Mouse (Mus musculus) midbrain, embryonic 14.5 days (tissue): ENCODE data around the gene Gm8113. TPM values are rescaled to one million over a fixed set of nuclear protein-coding genes. Genes with fewer than 3 reads are reported as not detected.
A peak's percentile ranks its signal among the peaks of the same experiment; 100 is the strongest.
"Not testable (repeated sequence)": the region's sequence is repeated elsewhere in the genome, so short reads cannot be mapped to it uniquely, and the experiment has no call there.

Source experiments
- ATAC-seq: fragments of 200-750 bp; cut with Nextera tagmentation; 2 replicates; pipeline ENCODE4 v1.8.0; 2017; ENCODE audit warnings: moderate number of reproducible peaks, moderate library complexity; ENCODE audit not compliant: low FRiP score, low TSS enrichment
- DNase-seq: peaks from one replicate; pipeline ENCODE4 v3.0.0-alpha.2; 2015
- H3K27ac ChIP-seq: fragments of 300-500 bp; sonication (generic); replicated peaks from 2 replicates; pipeline ENCODE4 v1.5.1; 2014; ENCODE audit warnings: mild to moderate bottlenecking, low read depth, low read length, moderate library complexity
- H3K27me3 ChIP-seq: fragments of 300-500 bp; sonication (generic); 2 replicates; pipeline ENCODE4 v1.6.1; 2014; ENCODE audit warnings: low read length, control low read depth, mixed read lengths; ENCODE audit not compliant: control insufficient read depth, insufficient read depth
- H3K36me3 ChIP-seq: fragments of 300-500 bp; sonication (generic); 2 replicates; pipeline ENCODE4 v1.6.1; 2014; ENCODE audit warnings: low read length, control low read depth; ENCODE audit not compliant: control insufficient read depth, insufficient read depth
- H3K4me1 ChIP-seq: fragments of 300-500 bp; sonication (generic); 2 replicates; pipeline ENCODE4 v1.6.1; 2014; ENCODE audit warnings: mild to moderate bottlenecking, antibody characterized with exemption, low read length, control low read depth; ENCODE audit not compliant: control insufficient read depth, insufficient read depth
- H3K4me2 ChIP-seq: fragments of 300-500 bp; sonication (generic); 2 replicates; pipeline ENCODE4 v1.6.1; 2014; ENCODE audit warnings: mild to moderate bottlenecking, low read length, moderate library complexity
- H3K4me3 ChIP-seq: fragments of 300-500 bp; sonication (generic); replicated peaks from 2 replicates; pipeline ENCODE4 v1.5.1; 2014; ENCODE audit warnings: low read depth, low read length
- H3K9ac ChIP-seq: fragments of 300-500 bp; sonication (generic); replicated peaks from 2 replicates; pipeline ENCODE4 v1.6.1; 2014; ENCODE audit warnings: mild to moderate bottlenecking, low read length, moderate library complexity
- H3K9me3 ChIP-seq: fragments of 300-500 bp; sonication (generic); 2 replicates; pipeline ENCODE4 v1.6.1; 2016; ENCODE audit warnings: low read length, control low read depth, mixed read lengths; ENCODE audit not compliant: control insufficient read depth
- WGBS: fragments of 180-500 bp; shearing (Covaris S2); extraction: QIAGEN DNeasy Blood & Tissue Kit; methylation state at CpG from one replicate; pipeline ENCODE4 v1.1.7; 2014; 5-methylcytosine and 5-hydroxymethylcytosine counted together
- polyA plus RNA-seq: library from polyadenylated mRNA; unstranded; fragments of >200 nt; fragmentation: Nextera tagmentation; extraction: Ambion mirVana; gene quantifications from 2 replicates; pipeline ENCODE4 v1.2.1, GENCODE M21; 2014

Gene Gm8113
- polyA plus RNA-seq, 1 experiment from 2014 or later = 5.4 TPM

DNA sequence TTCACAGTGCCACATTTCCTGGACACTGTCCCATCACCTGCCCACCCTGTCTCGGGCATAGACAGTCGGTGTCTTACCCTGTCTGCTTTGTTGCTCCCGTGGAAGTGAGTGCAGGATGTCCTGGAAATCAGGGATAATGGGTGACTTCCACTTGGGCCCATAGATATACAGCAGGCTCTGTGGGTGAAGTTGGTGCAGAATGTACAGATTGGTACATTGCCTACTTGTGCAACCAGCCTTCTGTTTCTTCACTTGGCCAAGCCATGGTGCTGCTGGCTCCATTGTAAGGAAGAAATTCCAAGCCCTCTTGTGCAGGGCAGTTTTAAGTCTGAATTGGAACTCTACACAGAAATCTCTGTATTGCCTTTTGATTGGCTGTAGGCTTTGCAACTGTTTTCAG lies 1.7 kb upstream of the Gm8113 start, which contains the start of gene Ear10:
Gene Ear10 (minus strand): TSS at position 101 of the 400 bp plus-strand sequence.
- H3K36me3 ChIP-seq, H3K4me3 ChIP-seq, H3K9ac ChIP-seq, H3K9me3 ChIP-seq, H3K27ac ChIP-seq, H3K27me3 ChIP-seq, H3K4me2 ChIP-seq, DNase-seq, H3K4me1 ChIP-seq, ATAC-seq: not testable (repeated sequence)
- 88% methylated on average over 3 of the region's 3 CpGs for WGBS

GRCm38 (mm10) chr14:43925404-43925950 lies 287 bp downstream of the Gm8113 start:
- H3K27me3 ChIP-seq, H3K36me3 ChIP-seq, H3K9me3 ChIP-seq, H3K4me1 ChIP-seq: not testable (repeated sequence)
- WGBS = 5% methylated on average over 21 of the region's 21 CpGs
- DNase-seq = peak; percentile 70
- peak; percentile 82 for ATAC-seq
- H3K4me3 ChIP-seq = peak overlapping the region; percentile 45
- peak overlapping the region; percentile 71; the same call in 1 of the 2 replicates for H3K27ac ChIP-seq
- H3K4me2 ChIP-seq = peak overlapping the region; percentile 51
- peak overlapping the region; percentile 30; the same call in 1 of the 2 replicates for H3K9ac ChIP-seq

DNA sequence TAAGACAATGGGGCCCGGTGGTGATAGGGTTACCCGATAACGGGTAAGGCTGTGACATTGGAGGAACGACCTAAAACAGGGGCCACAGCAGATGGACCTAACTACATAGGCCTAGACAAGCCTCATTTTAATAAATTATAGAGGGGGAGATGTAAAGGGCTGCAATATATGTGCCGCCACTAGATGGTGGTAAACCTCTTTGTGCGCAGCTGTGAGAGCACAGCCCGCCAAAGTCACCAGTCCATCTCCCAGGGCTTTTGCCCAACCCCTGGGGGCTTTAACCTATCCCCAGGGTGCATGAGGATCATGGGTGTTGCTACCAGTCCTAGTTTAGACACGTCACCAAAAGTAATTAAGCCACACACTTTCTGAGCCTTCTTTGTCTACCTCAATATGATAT lies 7.8 kb downstream of the Gm8113 start:
- H3K4me2 ChIP-seq, H3K9ac ChIP-seq, H3K4me1 ChIP-seq, ATAC-seq, H3K27ac ChIP-seq, H3K36me3 ChIP-seq, H3K27me3 ChIP-seq, H3K4me3 ChIP-seq, H3K9me3 ChIP-seq: not testable (repeated sequence)
- 16% methylated on average over 8 of the region's 8 CpGs for WGBS
- DNase-seq = peak; percentile 72

DNA sequence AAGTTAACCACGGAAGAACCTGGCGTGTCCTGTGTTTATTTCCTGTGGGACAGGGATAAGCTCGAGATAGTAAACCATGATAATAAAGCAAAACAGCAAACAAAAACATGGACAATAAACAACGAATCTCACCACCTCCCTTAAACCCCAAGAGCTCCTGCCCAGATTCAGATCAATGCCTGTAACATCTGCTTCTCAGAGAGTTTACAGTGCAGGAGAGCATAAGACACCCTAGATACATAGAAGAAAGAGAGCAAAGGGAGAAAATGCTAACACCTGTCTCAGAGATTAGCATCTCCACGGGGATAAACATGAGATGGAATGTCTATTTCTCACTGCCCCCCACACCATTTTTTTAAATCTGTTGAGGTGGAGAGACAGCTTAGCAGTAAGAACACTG lies 8.2 kb downstream of the Gm8113 start:
- H3K4me3 ChIP-seq, H3K4me2 ChIP-seq, H3K27ac ChIP-seq, H3K4me1 ChIP-seq, ATAC-seq, H3K27me3 ChIP-seq, H3K9me3 ChIP-seq, H3K36me3 ChIP-seq, H3K9ac ChIP-seq, DNase-seq: not testable (repeated sequence)
- 54% methylated on average over 5 of the region's 5 CpGs for WGBS

- WGBS = 56% methylated on average over 2 of the region's 2 CpGs
- not testable (repeated sequence) for H3K27ac ChIP-seq, H3K36me3 ChIP-seq, H3K4me2 ChIP-seq, H3K27me3 ChIP-seq, H3K4me3 ChIP-seq, H3K9ac ChIP-seq, H3K4me1 ChIP-seq, DNase-seq, H3K9me3 ChIP-seq, ATAC-seq
Measured at GRCm38 (mm10) chr14:43953382-43953781, 28.2 kb downstream of the Gm8113 start.

DNA sequence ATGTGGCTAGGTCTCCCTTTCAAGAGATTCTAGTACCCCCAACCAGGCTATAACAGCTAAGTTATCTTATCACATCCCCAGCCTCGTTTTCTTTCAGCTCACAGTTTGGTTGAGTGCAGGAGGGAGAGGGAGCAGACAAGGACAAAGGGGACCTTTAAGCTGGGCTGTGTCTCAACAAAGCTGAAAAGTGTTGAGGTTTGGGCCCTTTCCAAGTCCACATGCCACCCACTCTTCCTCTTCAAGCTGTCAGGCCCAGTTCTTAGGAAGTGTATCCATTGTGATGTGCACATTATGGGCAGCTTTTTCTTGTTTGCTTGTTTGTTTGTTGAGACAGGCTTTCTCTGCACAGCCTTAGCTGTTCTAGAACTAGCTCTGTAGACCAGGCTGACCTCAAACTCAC lies 29.9 kb downstream of the Gm8113 start:
- H3K27ac ChIP-seq, H3K9me3 ChIP-seq, DNase-seq, H3K9ac ChIP-seq, H3K4me2 ChIP-seq, H3K4me1 ChIP-seq, H3K36me3 ChIP-seq, H3K27me3 ChIP-seq, H3K4me3 ChIP-seq, ATAC-seq: not testable (repeated sequence)
- WGBS = no CpG with 5 or more reads among the region's 1 CpGs

DNA sequence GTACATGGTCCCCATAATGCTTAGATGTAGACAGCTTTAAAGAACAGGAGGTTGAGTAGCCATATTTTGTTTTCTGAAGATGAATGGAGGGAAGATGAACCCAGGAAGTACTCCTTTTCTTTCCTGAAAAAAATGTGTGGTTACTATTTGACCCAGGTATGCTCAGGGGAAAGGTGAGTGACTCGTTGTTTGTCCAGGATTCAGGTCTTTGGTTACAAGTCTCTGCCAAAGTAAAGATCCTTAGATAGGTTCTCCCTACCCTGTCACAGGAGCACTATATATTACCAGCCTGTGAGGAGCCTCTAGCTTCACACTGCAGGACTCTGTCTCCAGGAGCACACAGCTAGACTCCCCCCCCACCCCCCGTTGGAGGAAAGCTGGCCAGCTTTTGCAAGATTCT lies 31.6 kb downstream of the Gm8113 start, which contains the start of gene Ang5:
Gene Ang5 (plus strand): TSS at position 301 of the 400 bp plus-strand sequence.
- ATAC-seq = not testable (repeated sequence)

More for the DNA sequence above, 31.6 kb downstream of the Gm8113 start, which contains the start of gene Ang5:
- H3K4me2 ChIP-seq, DNase-seq, H3K9ac ChIP-seq, H3K4me1 ChIP-seq, H3K27me3 ChIP-seq, H3K9me3 ChIP-seq, H3K27ac ChIP-seq, H3K36me3 ChIP-seq, H3K4me3 ChIP-seq: not testable (repeated sequence)
- no CpG with 5 or more reads among the region's 2 CpGs for WGBS

Other genes with a start within 250 kb of the Gm8113 start
- gene Gm8165, start 248.2 kb upstream of the Gm8113 start, polyA plus RNA-seq = not detected in 2 replicates
- 1.6 and 2.3 TPM in 2 replicates for gene Gm7324, start 227.6 kb upstream of the Gm8113 start, polyA plus RNA-seq
- not detected in 2 replicates for gene Gm16506, start 197.9 kb upstream of the Gm8113 start, polyA plus RNA-seq
- not detected in 2 replicates for gene Gm6526, start 177.5 kb upstream of the Gm8113 start, polyA plus RNA-seq
- gene Gm8180, start 140.6 kb upstream of the Gm8113 start, polyA plus RNA-seq = not detected in 2 replicates
- not detected in 2 replicates for gene Ear1, start 49.9 kb upstream of the Gm8113 start, polyA plus RNA-seq
- gene Ear10, start 1.8 kb upstream of the Gm8113 start, polyA plus RNA-seq = not detected in 2 replicates
- gene Ang5, start 31.7 kb downstream of the Gm8113 start, polyA plus RNA-seq = not detected in 2 replicates
- gene Ang6, start 76.9 kb downstream of the Gm8113 start, polyA plus RNA-seq = not detected in 2 replicates
- gene Ear2, start 177.3 kb downstream of the Gm8113 start, polyA plus RNA-seq = not detected in 2 replicates
- gene Gm3327, start 198.5 kb downstream of the Gm8113 start, polyA plus RNA-seq = not detected in 2 replicates